Mouse (Mus musculus): ENCODE measurements around the gene H2-DMb2.
A peak's percentile ranks its signal among the peaks of the same experiment; 100 is the strongest.

The H2-DMb2 gene

GRCm38 (mm10) chr17:34186885-34187260 lies 43.8 kb downstream of the H2-DMb2 start:
- no peak for DNase-seq

GRCm38 (mm10) chr17:34187261-34187916 lies 44.3 kb downstream of the H2-DMb2 start, which contains the start of the genes Tap1 and Psmb9:
Gene Tap1, plus strand, starts transcription at chr17:34187553.
Gene Psmb9, minus strand, starts transcription at chr17:34187764.
- DNase-seq: peak; percentile 91

DNA sequence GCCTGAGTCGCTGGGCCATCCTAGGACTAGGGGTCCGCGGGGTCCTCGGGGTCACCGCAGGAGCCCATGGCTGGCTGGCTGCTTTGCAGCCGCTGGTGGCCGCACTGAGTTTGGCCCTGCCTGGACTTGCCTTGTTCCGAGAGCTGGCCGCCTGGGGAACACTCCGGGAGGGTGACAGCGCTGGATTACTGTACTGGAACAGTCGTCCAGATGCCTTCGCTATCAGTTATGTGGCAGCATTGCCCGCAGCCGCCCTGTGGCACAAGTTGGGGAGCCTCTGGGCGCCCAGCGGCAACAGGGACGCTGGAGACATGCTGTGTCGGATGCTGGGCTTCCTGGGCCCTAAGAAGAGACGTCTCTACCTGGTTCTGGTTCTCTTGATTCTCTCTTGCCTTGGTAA lies 44.9 kb downstream of the H2-DMb2 start:
- DNase-seq: peak; percentile 14

GRCm38 (mm10) chr17:34188986-34189385 lies 45.9 kb downstream of the H2-DMb2 start:
- no peak for DNase-seq

DNA sequence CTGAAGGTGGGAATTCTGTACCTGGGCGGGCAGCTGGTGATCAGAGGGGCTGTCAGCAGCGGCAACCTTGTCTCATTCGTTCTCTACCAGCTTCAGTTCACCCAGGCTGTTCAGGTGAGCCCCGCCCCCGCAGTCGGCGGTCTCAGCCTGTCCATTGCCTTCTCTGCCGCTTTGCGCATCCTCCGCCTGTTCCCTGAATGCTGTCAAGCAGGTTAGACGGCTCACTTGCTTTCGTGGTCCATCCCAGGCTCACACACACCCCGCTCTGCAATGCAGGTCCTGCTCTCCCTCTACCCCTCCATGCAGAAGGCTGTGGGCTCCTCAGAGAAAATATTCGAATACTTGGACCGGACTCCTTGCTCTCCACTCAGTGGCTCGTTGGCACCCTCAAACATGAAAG lies 49.7 kb downstream of the H2-DMb2 start:
- no peak for DNase-seq

DNA sequence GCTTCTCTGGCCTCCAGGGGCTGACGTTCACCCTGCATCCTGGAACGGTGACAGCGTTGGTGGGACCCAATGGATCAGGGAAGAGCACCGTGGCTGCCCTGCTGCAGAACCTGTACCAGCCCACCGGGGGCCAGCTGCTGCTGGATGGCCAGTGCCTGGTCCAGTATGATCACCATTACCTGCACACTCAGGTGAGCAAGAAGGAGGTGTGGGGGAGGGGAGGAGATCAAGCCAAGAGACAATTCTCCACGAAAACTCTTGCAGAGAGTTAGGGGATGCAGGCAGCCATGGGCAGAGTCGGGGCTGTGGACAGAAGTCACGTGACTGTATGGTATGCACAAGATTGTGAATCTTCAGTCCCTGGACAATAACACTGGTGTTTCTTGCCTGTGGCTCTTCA lies 50.4 kb downstream of the H2-DMb2 start:
- no peak for DNase-seq

- DNase-seq: no peak
Measured at GRCm38 (mm10) chr17:34194723-34195122, 51.6 kb downstream of the H2-DMb2 start.

GRCm38 (mm10) chr17:34196491-34196890 lies 53.4 kb downstream of the H2-DMb2 start:
- DNase-seq: no peak

- DNase-seq: peak; percentile 67
Measured at GRCm38 (mm10) chr17:34196941-34197894, 54.1 kb downstream of the H2-DMb2 start, which contains the start of gene Psmb8. Gene Psmb8, plus strand, starts transcription at chr17:34197721.

GRCm38 (mm10) chr17:34197904-34198520 lies 54.9 kb downstream of the H2-DMb2 start:
- DNase-seq: peak; percentile 23

DNA sequence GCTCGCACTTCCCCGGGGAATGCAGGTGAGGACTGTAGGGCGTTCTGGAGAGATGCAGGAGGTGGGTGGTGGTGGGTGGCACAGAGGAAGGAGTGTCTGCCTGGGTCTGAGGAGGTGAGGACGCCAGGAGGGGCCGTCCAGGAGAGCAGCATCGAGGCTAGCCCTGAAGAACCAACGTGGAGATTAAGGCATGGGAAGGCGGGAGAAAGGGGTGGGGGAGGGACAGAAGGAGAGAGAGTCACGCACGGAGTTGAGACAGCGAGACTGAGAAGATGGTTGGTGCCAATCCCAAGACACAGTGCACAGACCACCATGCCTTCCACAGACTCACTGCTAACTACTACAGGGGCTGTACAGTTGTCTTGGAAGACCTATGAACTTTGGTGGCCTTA lies 55.4 kb downstream of the H2-DMb2 start:
- DNase-seq: no peak

- DNase-seq: no peak
Measured at GRCm38 (mm10) chr17:34199050-34199619, 56.0 kb downstream of the H2-DMb2 start.

GRCm38 (mm10) chr17:34200047-34200446 lies 56.9 kb downstream of the H2-DMb2 start:
- DNase-seq: no peak

- no peak for DNase-seq
Measured at GRCm38 (mm10) chr17:34200772-34201505, 57.8 kb downstream of the H2-DMb2 start.
